Comparison of ENCODE assay signal across 8 mouse cellular contexts in the genomic region with DNA sequence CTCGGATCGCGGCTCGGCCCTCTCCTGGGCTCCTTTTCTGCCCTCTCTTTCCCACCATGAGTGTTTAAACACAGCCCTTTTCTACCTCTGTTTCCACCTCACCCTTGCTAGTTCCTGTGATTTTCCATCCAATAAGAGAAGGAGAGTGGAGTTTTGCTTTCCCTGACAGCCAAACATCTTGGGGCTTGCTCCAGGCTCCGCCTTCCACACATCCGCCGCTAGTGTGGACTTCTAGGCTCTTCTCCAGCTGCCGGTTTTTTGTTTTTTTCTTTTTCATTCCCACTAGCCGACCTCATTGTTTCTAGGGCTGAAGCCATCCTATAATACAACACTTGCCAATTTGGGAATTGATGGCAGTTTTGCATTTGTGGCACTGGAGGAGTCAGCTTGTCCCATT. TPM values are rescaled to one million over a fixed set of nuclear protein-coding genes. Genes with fewer than 3 reads are reported as not detected.
DNase-seq lines count a peak whose midpoint lies in the region; ATAC-seq lines count a peak whose summit lies in the region.

No protein-coding gene starts in this region.

- peak; percentile 88 for DNase-seq in adrenal gland, adult 2 months
- peak; percentile 86 for DNase-seq in embryo, embryonic 10.5 days (ENCODE audit: low spot score)
- peak; percentile 55 for DNase-seq in gastrocnemius, postnatal 10 days
- DNase-seq in induced T-regulatory cell, adult 2 months (ENCODE audit: low read depth), result peak; percentile 86
- DNase-seq in left cerebral cortex, adult 8-10 months (ENCODE audit: low spot score in 2 of 2), result peak; percentile 32 to 61
- DNase-seq in right cerebral cortex, postnatal 10 days (ENCODE audit: low spot score in 2 of 2), result peak; percentile 83 to 87
- DNase-seq in yolk sac, embryonic 10.5 days (ENCODE audit: low spot score), result peak; percentile 74

- ATAC-seq in megakaryocyte, adult 5-6 weeks (ENCODE audit: poor library complexity, severe bottlenecking), result peak; percentile 40

RNA-seq across cellular contexts. Expression of a gene that starts 2.8 kb away (rescaled TPM):
- total RNA-seq in adrenal gland, adult 2 months (2021), result 10 to 100 TPM; 19.6 to 21.3 TPM
- polyA plus RNA-seq in adrenal gland, adult 2 months (2012; rRNA removed), result 3.2 and 4.7 TPM in 2 replicates
- total RNA-seq in gastrocnemius, postnatal 10 days (2021), result 10 to 100 TPM in 1 of 2 experiments, 1 to 10 TPM in 1; 8.7 to 11.4 TPM
- 10 to 100 TPM; 18.7 to 23.4 (median 21.9) TPM for total RNA-seq in left cerebral cortex, adult 8-10 months (2022)
- 18.1 and 21.1 TPM in 2 replicates for total RNA-seq in megakaryocyte, adult 5-6 weeks (2015)
- total RNA-seq in megakaryocyte, adult 5-6 weeks (2017), result 24.8 and 34.9 TPM in 2 replicates

RNA-seq across cellular contexts. Expression of a gene that starts 34.4 kb away (rescaled TPM):
- total RNA-seq in adrenal gland, adult 2 months (2021), result 100 to 1,000 TPM; 639 to 657 TPM
- polyA plus RNA-seq in adrenal gland, adult 2 months (2012; rRNA removed), result 103 and 113 TPM in 2 replicates
- total RNA-seq in gastrocnemius, postnatal 10 days (2021), result 100 to 1,000 TPM; 573 to 601 TPM
- 100 to 1,000 TPM; 259 to 296 (median 268) TPM for total RNA-seq in left cerebral cortex, adult 8-10 months (2022)
- total RNA-seq in megakaryocyte, adult 5-6 weeks (2015), result 3,482 and 3,921 TPM in 2 replicates
- 2,689 and 3,338 TPM in 2 replicates for total RNA-seq in megakaryocyte, adult 5-6 weeks (2017)

RNA-seq across cellular contexts. Expression of a gene that starts 44.8 kb away (rescaled TPM):
- total RNA-seq in adrenal gland, adult 2 months (2021), result under 1 TPM; 0.58 to 0.76 TPM
- 0.19 and 0.83 TPM in 2 replicates for polyA plus RNA-seq in adrenal gland, adult 2 months (2012; rRNA removed)
- not detected for total RNA-seq in gastrocnemius, postnatal 10 days (2021)
- total RNA-seq in left cerebral cortex, adult 8-10 months (2022), result 1 to 10 TPM in 1 of 4 experiments, under 1 TPM in 3; 0.20 to 1.2 (median 0.58) TPM
- not detected in 2 replicates for total RNA-seq in megakaryocyte, adult 5-6 weeks (2015)
- total RNA-seq in megakaryocyte, adult 5-6 weeks (2017), result not detected in 2 replicates

RNA-seq across cellular contexts. Expression of a gene that starts 56.0 kb away (rescaled TPM):
- total RNA-seq in adrenal gland, adult 2 months (2021), result 10 to 100 TPM; 24.1 to 46.1 TPM
- polyA plus RNA-seq in adrenal gland, adult 2 months (2012; rRNA removed), result 80.7 and 88.7 TPM in 2 replicates
- total RNA-seq in gastrocnemius, postnatal 10 days (2021), result 10 to 100 TPM; 19.9 to 20.6 TPM
- total RNA-seq in left cerebral cortex, adult 8-10 months (2022), result 10 to 100 TPM; 26.3 to 29.3 (median 28.5) TPM
- total RNA-seq in megakaryocyte, adult 5-6 weeks (2015), result 14.5 and 16.4 TPM in 2 replicates
- 17.3 and 19.6 TPM in 2 replicates for total RNA-seq in megakaryocyte, adult 5-6 weeks (2017)

Comparison
In these comparisons a context has a peak if more than half of its experiments do, and no peak if none do; other contexts are left out.
1. Peak in every context shown above with its lines: DNase-seq and ATAC-seq.
2. RNA of a gene that starts 34.4 kb away (total RNA-seq): 2,689 to 3,921 TPM in megakaryocyte, adult 5-6 weeks; 639 to 657 TPM in adrenal gland, adult 2 months, 573 to 601 TPM in gastrocnemius, postnatal 10 days and 259 to 296 TPM in left cerebral cortex, adult 8-10 months; every median in the first group is over 4 times any median in the second.